Mouse (Mus musculus) cortical plate, adult 2 months (tissue): ENCODE results near the gene Slc25a35.

Experiments used
- CTCF ChIP-seq: fragments of 200-500 bp; IDR thresholded peaks from 2 replicates; pipeline ENCODE4 v1.5.1; 2011; ENCODE audit warnings: mild to moderate bottlenecking, control low read depth, low read length; ENCODE audit not compliant: insufficient read depth; ENCODE audit errors: extremely low read depth
- POLR2A ChIP-seq: fragments of 200-500 bp; IDR thresholded peaks from 2 replicates; pipeline ENCODE4 v1.6.1; 2011; ENCODE audit warnings: mild to moderate bottlenecking, low read length, control low read depth; ENCODE audit not compliant: insufficient read depth; ENCODE audit errors: extremely low read depth

GRCm38 (mm10) chr11:68961596-68961995 lies 6.3 kb upstream of the Slc25a35 start:
- TF ChIP-seq CTCF (no peak), POLR2A (no peak)
